Mouse (Mus musculus) ES-Bruce4 (cell line): ENCODE measurements around the gene Gm8653.
"Not testable (repeated sequence)": the region's sequence is repeated elsewhere in the genome, so short reads cannot be mapped to it uniquely, and the experiment has no call there.

Source experiments
- CTCF ChIP-seq: IDR thresholded peaks from one replicate; pipeline ENCODE4 v1.8.1; 2011; ENCODE audit warnings: low read depth, low read length
- EP300 ChIP-seq: IDR thresholded peaks from 2 replicates; pipeline ENCODE4 v1.6.1; 2011; ENCODE audit warnings: low read depth, low read length; ENCODE audit not compliant: insufficient read depth
- POLR2A ChIP-seq: IDR thresholded peaks from one replicate; pipeline ENCODE4 v1.8.1; 2011; ENCODE audit warnings: low read length; ENCODE audit not compliant: insufficient read depth

- not testable (repeated sequence) for TF ChIP-seq CTCF, POLR2A, EP300
These were observed at the start of gene Gm8653 for GRCm38 (mm10) chr7:22201164-22201563.
